Mouse (Mus musculus) left cerebral cortex, adult 11 months (tissue): Measurements from ENCODE around the gene Rspo3.

Source experiments
- DNase-seq: peaks from one replicate; pipeline ENCODE4 v3.0.0; 2022; ENCODE audit warnings: low spot score

Gene Rspo3

GRCm38 (mm10) chr10:29535546-29536260 lies at the start of gene Rspo3:
Gene Rspo3 (minus strand): TSS chr10:29535867.
- DNase-seq: no peak

DNA sequence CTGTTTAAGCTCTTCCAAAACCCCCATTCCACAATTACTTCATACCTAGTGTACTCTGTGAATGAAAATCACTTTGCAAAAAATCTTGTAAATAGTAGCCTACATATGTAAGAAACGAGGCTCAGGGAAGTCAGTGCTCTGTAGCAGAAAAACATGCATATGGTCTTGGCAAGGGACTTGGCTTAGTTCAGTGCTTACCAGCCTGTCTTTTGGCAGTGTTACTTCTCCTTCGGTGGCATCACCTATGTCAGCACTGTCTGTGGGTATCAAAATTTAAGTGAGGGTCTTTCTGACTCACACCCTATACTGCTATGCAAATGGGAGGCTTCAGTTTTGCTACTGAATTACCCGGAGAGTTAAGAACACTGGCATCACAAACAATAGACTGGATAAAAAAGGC lies 46.3 kb upstream of the Rspo3 start:
- DNase-seq: no peak

GRCm38 (mm10) chr10:29581476-29581875 lies 45.8 kb upstream of the Rspo3 start:
- no peak for DNase-seq

GRCm38 (mm10) chr10:29555983-29556382 lies 20.3 kb upstream of the Rspo3 start:
- DNase-seq: no peak

DNA sequence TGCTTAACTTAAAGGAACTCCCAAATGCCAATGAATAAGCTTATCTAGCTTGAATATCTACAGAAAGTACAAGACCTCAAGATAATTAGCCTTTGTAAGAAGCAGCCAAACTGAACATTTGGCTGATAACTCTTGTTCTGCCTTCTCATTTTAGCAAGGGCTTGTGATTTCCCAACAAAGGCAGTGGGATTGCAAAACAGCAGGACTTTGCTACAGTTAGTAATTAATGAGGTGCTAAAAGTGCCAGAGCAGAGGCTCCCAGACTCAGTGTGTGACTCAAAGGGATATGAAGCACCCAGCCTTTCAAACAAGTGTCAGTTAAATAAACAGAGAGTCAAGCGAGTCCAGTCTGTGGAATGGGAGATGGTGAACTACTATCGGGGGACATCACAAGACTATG lies 18.7 kb upstream of the Rspo3 start:
- DNase-seq: no peak

DNA sequence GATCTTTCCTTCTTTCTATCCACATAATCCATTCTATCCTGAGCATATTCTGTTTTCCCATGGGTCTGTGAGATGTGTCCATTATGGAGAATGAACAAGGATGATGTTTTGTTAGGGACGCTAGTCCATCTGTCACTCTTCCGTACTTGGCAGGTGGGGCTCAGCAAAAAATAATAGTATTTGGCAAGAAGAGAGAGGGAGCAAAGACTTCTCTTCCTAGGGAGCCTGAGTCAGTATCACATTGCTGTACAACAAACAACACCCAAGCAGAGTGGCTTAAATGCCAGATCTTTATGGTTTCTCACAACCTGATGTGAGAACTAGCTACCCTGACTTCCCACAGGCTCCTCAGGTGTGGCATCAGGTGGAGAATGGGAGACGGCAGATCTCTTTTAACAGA lies 7.3 kb upstream of the Rspo3 start:
- DNase-seq: no peak

DNA sequence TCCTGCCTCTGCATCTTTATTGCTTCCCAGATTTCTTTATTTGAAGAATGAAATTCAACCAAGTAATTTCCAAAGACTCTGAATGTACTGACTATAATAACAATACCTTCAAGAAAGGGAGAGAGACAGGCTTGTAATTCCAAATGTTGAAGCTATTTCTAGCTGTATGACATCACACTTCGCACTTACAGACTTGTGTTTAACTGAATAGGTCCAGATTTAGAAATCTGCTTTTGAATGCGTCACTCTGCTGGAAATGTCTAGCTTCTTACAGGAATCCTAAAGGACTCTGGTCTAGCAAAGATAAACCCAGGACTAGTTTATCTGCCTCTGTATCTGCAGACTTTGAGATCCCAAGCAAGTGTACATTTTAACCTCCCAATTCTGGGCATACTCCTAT lies 3.8 kb upstream of the Rspo3 start:
- DNase-seq: peak; percentile 40

- no peak for DNase-seq
Observed at GRCm38 (mm10) chr10:29538791-29539190, 3.1 kb upstream of the Rspo3 start.

DNA sequence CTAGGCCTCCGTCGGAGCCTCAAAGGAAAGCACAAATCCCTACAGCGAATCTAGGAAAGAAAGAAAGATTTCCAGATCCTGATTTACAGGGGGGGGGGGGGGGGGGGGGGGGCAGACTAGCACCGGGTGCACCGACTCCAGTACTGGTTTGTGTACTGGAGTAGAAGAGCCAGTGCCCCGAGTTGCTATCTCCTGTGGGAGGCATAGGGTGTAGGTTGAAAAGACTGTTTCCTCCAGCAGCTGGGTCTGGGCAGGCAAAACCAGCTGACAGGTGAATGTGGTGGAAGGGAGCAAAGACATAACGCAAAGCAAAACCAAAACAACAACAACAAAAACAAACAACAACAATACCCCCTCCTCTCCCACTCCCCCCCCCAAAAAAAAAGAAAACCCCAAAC lies 838 bp downstream of the Rspo3 start:
- no peak for DNase-seq

DNA sequence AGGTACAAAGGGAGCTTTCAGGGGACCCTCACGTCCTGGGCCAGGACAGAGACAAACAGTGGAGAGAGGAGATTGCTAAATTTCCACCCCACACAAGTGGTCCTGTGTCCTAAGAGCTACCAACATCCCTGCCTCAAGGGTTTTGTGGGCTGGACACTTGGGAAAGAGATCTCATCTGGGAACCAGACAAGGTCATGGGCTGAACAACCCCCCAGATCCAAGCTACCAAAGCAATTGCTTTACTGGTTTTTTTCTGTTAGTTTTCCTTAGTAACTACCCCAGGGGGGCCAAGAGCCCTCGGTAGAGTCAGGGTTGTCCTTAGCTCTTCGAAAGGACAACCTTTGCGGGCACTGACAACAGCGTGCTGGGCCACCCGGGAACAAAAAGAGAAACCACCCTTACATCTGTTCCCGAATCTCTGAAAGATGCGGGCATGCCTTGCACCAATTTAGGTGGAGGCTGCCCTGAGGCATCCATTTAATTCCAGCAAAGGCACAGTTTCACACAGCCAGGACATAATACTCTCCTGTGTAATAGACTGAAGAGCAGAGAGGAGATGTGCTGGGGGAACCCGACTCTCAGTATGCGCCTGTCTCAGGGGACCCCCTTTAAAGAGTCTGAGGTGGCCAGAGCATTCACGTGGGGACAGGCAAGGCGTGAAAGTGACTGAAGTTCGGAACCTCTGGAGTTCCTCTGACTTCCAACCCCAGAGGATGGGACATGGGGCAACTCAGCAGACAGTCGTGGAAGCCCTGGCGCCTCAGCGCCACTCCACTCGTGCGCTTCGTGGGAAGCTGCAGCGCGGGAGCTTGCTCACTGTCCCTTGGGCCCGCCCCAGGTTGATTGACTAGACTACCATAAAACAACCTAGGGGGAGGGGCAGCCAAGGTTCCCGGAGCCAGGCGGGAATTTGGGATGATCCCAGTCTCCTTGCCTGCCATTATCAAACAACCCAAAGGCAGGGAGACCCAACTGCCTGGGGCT lies 1.5 kb downstream of the Rspo3 start:
- DNase-seq: no peak

DNA sequence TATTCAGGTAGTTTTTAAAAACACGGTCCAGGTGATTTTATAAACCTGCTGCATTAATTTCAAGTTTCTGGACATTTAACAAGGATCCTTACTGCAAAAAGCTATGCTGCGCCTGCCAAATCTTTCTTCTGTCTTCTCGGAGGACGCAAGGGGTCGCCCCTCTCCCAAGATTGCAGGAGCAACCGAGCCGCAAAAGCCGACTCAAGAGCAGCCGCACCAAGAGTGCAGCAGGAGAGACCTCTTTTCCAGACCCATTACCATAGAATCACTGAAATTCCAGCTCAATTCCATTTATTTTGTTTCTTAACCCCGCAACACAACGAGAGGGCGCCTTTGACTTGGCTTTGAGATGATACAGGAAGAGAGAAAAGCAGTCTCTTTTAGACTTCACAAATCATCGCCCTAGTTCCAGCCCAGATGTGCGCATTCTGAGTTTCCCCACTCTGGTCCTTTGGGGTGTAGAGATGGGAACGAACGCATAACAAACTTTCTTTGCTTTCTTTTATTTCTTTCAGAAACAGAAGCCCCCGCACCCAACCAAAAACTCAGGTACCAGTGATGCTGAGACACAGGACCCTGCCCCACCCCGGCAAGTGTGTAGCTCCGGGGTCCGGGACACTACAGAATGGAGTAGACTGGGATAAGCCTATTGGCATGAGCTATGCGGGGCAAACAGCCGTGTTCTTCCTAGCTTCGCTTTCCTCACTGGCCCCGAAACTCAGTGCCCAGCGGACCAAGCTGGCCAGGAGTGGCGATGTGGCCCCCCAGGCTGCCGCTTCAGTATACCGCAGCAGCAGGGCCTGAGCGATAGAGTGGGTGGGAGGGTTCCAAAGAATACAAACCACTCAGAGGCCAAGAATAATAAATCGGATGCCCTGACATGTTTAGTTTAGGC lies 2.6 kb downstream of the Rspo3 start:
- peak; percentile 46 for DNase-seq

- DNase-seq: no peak
Observed at GRCm38 (mm10) chr10:29513563-29513962, 22.1 kb downstream of the Rspo3 start.

DNA sequence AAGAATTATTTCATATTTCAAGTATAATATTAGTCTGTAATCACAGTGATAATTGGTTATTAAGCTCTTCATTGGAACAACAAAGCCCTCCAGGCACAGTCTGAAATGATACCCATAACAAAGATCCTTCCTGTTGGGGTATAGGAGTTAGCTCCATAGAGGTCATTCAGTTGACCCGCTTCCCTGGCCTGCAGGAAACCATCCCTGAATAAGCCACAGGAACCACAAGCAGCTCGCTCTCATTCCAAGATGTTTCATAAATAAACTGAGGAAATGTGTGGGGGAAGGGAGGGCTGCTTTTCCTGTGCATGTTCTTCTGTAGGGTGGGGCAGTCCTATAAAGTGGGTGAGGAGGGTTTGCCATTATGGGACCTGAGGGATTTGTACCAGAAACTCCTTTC lies 27.5 kb downstream of the Rspo3 start:
- no peak for DNase-seq

DNA sequence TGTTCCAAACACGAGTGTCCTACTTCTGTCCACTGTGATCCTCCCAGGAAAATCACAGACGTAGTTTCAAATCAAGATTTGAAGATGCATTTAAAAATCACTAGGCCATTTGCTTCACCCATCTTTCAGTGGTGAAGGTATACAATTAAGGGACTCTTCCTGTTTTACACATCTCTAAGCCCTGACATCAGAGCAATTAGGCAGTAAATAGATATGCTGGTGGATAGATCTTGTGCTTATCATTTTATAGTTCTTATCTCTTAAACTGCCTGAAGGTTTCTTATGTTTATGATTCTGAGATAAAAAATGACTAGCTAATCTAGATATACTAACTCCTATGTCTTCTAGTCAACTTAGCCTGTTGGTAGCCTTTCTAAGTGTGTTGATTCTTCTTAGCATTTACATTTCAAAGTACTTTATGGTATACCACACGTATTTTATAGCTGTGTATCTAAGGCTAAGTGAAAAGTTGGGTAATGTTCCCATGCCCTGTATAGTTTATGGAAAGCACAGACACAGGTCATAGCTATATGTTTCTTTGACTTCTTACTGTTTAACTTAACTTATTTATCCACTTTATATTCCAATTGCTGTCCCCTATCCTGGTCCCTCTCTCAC lies 38.4 kb downstream of the Rspo3 start:
- DNase-seq: no peak

- no peak for DNase-seq
Observed at GRCm38 (mm10) chr10:29493996-29494395, 41.7 kb downstream of the Rspo3 start.

DNA sequence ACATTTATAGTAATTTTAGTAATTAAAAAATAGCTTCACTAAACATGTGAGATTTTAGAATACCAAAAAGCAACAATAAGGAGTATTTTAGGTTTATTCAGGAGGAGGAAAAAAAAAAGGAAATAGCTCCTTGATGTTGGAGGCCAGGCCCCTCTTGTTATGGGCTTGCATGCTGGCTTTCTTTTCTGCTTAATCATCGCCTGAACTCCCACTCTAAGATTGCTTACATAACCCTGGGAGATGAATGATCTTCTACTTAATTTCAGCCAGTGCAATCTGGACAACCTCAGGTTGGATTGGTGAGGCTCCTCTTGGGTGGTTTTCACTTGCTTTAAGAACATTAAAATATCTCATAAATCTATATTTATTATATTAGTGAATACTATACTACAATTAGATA lies 54.7 kb downstream of the Rspo3 start:
- DNase-seq: no peak

DNA sequence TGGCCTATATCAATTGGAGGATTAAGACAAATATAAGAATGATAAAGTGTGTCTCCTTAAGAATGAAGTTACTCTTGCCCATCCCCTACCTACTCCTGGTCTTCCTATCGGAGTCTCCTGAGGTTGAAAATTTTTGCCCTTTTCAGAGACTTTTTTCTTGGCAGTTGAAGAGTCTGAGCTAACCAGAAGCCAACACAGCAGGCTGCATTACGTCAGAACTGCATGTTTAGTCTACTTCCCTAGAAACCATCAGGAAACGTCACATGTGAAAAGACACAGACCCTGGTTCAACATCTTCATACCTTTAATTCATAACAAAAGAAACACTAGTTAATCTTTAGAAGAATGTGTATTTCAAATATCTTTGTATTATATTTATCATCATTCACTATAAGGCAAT lies 56.3 kb downstream of the Rspo3 start:
- no peak for DNase-seq

DNA sequence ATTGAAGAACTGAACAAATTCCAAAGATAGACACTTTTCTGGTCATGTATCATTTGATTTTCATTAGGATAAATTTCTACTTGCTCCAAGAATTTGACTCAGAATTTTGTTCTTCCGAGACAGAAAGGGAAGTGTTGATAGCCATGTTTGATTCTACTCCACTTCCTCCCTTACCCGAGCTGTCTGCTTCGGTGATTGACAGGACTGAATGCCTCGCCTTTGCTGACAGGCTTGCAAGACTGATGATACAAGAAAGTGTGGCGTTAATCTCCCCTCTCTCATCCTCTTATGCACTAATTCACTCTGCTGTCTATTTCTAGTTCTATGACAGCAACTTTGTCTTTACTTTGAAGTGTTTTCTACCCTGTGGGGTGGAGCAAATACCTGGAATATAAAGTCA lies 65.2 kb downstream of the Rspo3 start:
- no peak for DNase-seq

DNA sequence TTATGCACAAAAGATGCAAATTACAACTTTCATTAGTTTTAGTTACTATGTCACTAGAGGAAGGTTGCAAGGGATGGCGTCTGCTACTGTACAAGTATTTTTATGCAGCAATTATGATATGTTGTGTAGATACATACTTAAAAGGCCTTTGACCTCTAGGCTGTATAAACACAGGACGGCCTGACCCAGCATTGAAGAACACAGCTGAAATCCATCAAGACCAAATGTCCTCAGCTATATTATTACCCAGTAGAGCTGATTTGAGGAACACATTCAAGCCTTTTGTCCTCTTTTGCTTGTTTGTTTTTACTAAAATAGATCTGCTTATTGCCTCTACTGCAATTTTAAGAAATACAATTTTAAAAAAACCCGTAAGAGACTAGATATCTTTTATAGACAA lies 75.6 kb downstream of the Rspo3 start:
- DNase-seq: no peak

GRCm38 (mm10) chr10:29459632-29460031 lies 76.0 kb downstream of the Rspo3 start:
- no peak for DNase-seq

DNA sequence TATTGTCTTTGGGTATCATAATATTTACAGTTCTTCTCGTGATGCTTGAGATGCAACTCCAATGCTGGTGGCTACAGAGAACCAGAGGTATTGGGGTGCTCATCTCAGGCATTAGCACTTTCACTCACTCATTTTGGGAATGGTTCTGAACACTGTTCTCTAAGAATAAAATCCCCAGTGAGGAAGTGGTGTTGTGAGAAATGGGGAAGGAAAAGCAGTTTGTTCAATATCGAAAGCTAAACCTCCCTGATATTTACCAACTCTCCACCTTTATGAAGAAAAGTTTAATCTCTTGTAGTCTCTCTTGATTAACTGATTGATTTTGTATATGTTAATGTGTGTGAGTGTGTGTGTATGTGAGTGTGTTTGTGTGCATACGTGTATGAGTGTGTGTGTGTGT lies 90.6 kb downstream of the Rspo3 start:
- DNase-seq: no peak

DNA sequence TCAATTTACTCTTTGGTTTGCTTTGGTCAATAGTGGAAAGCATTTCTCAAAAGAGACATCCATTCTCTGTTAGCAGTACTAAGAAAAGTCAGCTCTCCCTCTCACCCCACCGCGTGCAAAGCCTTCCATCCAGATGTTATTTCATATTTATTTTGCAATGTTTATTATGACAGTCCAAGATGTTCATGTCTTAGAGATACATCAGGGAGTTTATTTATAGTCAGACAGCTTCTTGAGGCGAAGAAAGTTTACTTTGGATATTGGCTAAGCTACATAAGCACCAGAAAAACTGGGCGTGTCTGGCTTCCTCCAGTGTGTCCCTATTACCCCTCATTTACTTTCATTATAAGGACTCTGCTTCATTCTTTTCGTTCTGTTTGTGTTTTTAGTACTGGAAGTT lies 94.4 kb downstream of the Rspo3 start:
- no peak for DNase-seq
